Mouse (Mus musculus): ENCODE results near the gene Plxna2. TPM values are rescaled to one million over a fixed set of nuclear protein-coding genes. Genes with fewer than 3 reads are reported as not detected.

The Plxna2 gene
- total RNA-seq, 4 experiments from 2014 or later, result 81.1 to 87.8 (median 82.6) TPM

- DNase-seq (ENCODE audit: low spot score in 2 of 2), result no peak
Observed at GRCm38 (mm10) chr1:194815547-194815946, 197.5 kb downstream of the Plxna2 start.

DNA sequence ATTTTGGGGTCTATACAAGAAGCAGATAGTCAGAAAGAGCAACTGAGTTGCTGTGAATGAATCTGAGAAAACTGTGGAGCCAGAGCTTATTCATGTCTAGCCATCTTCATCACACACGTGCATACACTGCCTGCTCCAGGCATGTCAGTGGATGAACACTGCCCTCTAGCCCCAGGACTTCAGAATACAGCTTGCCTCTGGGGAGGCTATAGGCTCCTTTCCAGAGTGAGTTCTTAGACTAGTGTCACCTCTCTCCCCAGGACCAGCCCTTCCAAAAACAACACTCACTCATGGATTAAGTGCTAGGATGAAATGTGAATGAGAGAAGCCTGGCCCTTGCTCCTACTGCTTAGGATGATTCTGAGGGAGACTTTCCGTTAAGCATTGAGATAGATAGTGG, 198.9 kb downstream of the Plxna2 start:
- peak; percentile 52 for DNase-seq (ENCODE audit: low spot score in 2 of 2)

- no peak for DNase-seq (ENCODE audit: low spot score in 2 of 2)
Observed at GRCm38 (mm10) chr1:194820953-194821352, 202.9 kb downstream of the Plxna2 start.

DNA sequence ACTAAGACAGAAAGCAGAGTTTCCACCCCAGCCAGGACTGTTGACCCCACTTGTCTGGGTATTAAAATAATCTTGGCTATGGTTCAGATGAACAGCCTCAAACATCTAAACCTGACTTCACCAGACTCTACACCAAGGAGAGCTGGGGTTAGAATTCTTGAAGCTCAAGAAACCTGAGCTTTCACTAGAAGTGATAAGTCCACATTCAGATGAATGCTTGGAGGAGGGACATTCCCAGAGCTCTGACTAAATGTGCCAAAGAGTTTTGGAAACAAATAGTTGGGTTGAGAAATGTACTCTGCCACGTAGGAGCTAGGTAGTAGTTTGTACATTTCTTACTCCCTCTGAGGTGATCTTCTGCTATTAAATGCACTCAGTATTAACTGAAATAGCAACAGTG, 203.7 kb downstream of the Plxna2 start:
- no peak for DNase-seq (ENCODE audit: low spot score in 2 of 2)

DNA sequence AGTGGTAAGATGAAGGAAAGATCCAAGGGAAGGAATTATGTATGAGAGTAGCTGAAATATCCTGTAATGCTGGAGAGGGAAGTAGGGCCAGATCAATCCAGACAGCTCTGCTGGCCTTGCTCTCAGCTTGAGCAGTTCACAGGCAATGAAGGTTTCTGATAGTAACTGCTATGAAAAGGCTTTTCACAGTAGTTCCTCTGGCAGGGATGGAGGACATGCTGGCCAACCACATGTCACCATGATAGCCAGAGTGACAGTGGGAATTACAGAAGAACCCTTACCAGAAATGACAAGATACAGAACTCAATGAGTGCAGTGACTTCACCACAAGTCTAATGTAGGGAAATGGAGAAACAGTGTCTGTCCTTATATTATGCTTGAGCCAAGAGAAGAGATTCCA, 210.3 kb downstream of the Plxna2 start:
- DNase-seq (ENCODE audit: low spot score in 2 of 2), result no peak

DNA sequence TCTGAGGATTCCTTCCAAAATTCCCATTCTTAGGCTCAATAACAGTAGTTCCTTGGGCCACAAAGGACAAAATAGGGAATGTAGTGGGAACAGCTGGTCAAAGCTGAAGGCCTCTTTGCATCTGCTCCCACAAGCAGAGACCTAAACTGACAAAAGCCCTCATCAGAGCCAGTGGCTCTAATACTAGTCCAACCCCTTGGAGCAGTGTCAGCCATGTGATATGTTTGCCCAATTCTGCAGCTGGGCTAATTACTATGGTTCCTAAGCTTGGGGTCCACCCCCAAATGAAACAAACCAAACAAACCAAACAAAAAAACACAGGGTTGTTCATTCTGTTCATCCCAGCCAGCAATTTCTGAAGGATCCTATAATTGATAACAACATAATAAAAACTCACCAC, 217.2 kb downstream of the Plxna2 start:
- no peak for DNase-seq (ENCODE audit: low spot score in 2 of 2)

GRCm38 (mm10) chr1:194836182-194836581, 218.2 kb downstream of the Plxna2 start:
- no peak for DNase-seq (ENCODE audit: low spot score in 2 of 2)

- no peak for DNase-seq (ENCODE audit: low spot score in 2 of 2)
Observed at GRCm38 (mm10) chr1:194836671-194837070, 218.7 kb downstream of the Plxna2 start.

DNA sequence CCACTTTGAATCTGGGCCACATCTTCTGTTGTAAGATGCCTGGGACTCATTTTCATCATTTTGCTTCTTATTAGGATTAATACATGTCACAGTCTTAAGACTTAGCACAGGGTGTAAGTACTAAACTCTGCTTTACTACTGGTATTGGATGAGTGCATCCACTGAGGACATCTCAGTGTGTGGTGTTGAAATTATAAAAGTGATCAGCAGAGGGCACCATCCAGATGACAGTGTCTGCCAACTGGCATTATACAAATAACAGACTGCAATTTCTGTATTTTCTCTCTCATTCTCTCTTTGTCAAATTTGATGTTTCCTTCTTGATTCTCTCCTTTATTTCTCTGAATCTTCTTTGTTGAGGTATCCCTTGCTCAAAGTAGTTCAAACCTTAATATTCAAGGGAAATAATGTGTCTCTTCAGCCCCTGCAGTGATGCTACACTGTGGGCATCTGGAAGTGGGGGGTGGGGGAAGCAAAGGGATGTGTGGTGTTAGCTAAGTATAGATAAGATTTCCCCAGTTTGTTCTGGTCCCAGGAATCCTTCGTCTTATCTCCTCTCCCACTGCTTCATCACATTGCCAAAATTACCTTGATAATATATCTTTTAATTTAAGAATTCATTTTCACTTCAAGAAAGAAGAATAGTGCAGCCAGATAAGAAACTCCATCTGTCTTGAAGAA, 221.4 kb downstream of the Plxna2 start:
- no peak for DNase-seq (ENCODE audit: low spot score in 2 of 2)

- no peak for DNase-seq (ENCODE audit: low spot score in 2 of 2)
Observed at GRCm38 (mm10) chr1:194843020-194843419, 225.0 kb downstream of the Plxna2 start.

GRCm38 (mm10) chr1:194847014-194847413, 229.0 kb downstream of the Plxna2 start:
- DNase-seq (ENCODE audit: low spot score in 2 of 2), result no peak

DNA sequence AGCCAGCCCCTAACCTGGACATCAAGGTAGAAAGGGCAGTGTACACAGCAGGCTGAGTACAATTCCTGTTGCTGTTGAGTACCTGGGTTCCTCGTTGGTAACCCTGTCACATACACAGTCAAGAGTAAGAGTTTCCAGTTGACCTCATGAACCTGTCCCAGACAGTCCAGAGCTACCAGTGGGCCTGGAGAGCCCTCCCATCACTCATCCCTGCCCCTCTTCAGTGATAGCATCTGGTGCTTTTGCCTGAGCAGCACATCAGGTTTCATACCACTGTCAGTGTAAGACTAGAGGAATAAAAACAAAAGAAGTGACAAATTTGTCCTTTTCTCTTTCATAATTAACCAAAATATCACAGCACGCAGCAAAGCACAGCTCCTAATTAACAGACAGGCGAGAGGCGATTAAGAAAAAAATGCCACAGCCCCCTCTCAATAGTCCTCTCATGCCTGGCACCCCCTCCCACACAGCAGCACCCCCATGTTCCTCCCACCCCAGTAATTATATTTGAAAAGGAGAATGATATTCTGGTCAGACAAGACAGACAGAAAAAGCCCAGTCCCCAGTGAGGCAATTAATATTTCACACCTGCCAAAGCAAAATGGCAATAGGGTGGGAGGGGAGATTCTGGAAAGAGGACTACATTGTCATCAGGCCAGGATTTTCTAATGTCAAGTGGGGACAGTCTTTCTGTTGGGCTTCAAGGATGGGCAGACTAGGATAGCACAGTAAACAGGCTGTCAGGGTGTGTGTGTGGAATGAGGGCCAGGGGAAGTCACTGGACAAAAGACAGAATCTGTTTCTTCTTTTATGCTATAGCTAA, 233.4 kb downstream of the Plxna2 start:
- DNase-seq (ENCODE audit: low spot score in 2 of 2), result no peak

GRCm38 (mm10) chr1:194852065-194852358, 234.0 kb downstream of the Plxna2 start:
- DNase-seq (ENCODE audit: low spot score in 2 of 2), result no peak

Small RNA genes lying within 50 kb of the gene (microRNA-seq; reads per million reads assigned to microRNA genes)
- 0.66 to 2.9 reads per million in 2 experiments for gene Mir3962

All from left cerebral cortex, adult 8-10 months (tissue).